Mouse (Mus musculus): ENCODE results near the gene Adcy3. TPM values are rescaled to one million over a fixed set of nuclear protein-coding genes. Genes with fewer than 3 reads are reported as not detected.

Adcy3 gene
- polyA plus RNA-seq, 1 experiment: 5.9 TPM

GRCm38 (mm10) chr12:4208405-4209133, 75.7 kb downstream of the Adcy3 start:
- Histone ChIP-seq H3K4me1 (ENCODE audit: control insufficient read depth, insufficient read depth, low read length) (no peaks in the 10 kb centered on the region), H3K4me3 (ENCODE audit: insufficient read depth, low read depth, low read length) (no peak overlapping the region), H3K27me3 (replicated peaks; ENCODE audit: control insufficient read depth, insufficient read depth, low read length) (no peaks in the 10 kb centered on the region), H3K36me3 (ENCODE audit: control insufficient read depth, insufficient read depth, low read length) (no peaks in the 10 kb centered on the region), H3K27ac (ENCODE audit: insufficient read depth, low read depth, low read length) (no peak overlapping the region)
- DNase-seq: peak; percentile 54
- 81% methylated on average over 15 of the region's 15 CpGs for WGBS
- no peak for TF ChIP-seq POLR2A (IDR thresholded peaks at IDR 0.05; ENCODE audit: low read depth, low read length)
- TF ChIP-seq CTCF (conservative IDR thresholded peaks at IDR 0.05; ENCODE audit: insufficient read depth, insufficient read length, low read depth, low read length): peak; percentile 44

GRCm38 (mm10) chr12:4209196-4209595, 76.3 kb downstream of the Adcy3 start:
- no peak for DNase-seq
- H3K36me3 ChIP-seq (ENCODE audit: control insufficient read depth, insufficient read depth, low read length): no peaks in the 10 kb centered on the region
- TF ChIP-seq CTCF (conservative IDR thresholded peaks at IDR 0.05; ENCODE audit: insufficient read depth, insufficient read length, low read depth, low read length) (no peak), POLR2A (IDR thresholded peaks at IDR 0.05; ENCODE audit: low read depth, low read length) (no peak)
- no peak overlapping the region for H3K4me3 ChIP-seq (ENCODE audit: insufficient read depth, low read depth, low read length)
- H3K27ac ChIP-seq (ENCODE audit: insufficient read depth, low read depth, low read length): no peak overlapping the region
- H3K4me1 ChIP-seq (ENCODE audit: control insufficient read depth, insufficient read depth, low read length): no peaks in the 10 kb centered on the region
- 98% methylated on average over 9 of the region's 9 CpGs for WGBS
- H3K27me3 ChIP-seq (replicated peaks; ENCODE audit: control insufficient read depth, insufficient read depth, low read length): no peaks in the 10 kb centered on the region

- Histone ChIP-seq H3K27me3 (replicated peaks; ENCODE audit: control insufficient read depth, insufficient read depth, low read length) (no peaks in the 10 kb centered on the region), H3K27ac (ENCODE audit: insufficient read depth, low read depth, low read length) (no peak overlapping the region), H3K4me3 (ENCODE audit: insufficient read depth, low read depth, low read length) (no peak overlapping the region), H3K4me1 (ENCODE audit: control insufficient read depth, insufficient read depth, low read length) (no peaks in the 10 kb centered on the region), H3K36me3 (ENCODE audit: control insufficient read depth, insufficient read depth, low read length) (no peaks in the 10 kb centered on the region)
- WGBS: 62% methylated on average over 9 of the region's 9 CpGs
- no peak for TF ChIP-seq POLR2A (IDR thresholded peaks at IDR 0.05; ENCODE audit: low read depth, low read length)
- no peak; the same call in 1 of the 2 replicates for TF ChIP-seq CTCF (conservative IDR thresholded peaks at IDR 0.05; ENCODE audit: insufficient read depth, insufficient read length, low read depth, low read length)
- DNase-seq: peak; percentile 19
Measured at GRCm38 (mm10) chr12:4211174-4211573, 78.3 kb downstream of the Adcy3 start.

- no peaks in the 10 kb centered on the region for H3K4me1 ChIP-seq (ENCODE audit: control insufficient read depth, insufficient read depth, low read length)
- WGBS: 24% methylated on average over 8 of the region's 8 CpGs
- DNase-seq: peak; percentile 22
- no peak overlapping the region for H3K4me3 ChIP-seq (ENCODE audit: insufficient read depth, low read depth, low read length)
- no peak for TF ChIP-seq POLR2A (IDR thresholded peaks at IDR 0.05; ENCODE audit: low read depth, low read length)
- no peak overlapping the region for H3K27ac ChIP-seq (ENCODE audit: insufficient read depth, low read depth, low read length)
- H3K27me3 ChIP-seq (replicated peaks; ENCODE audit: control insufficient read depth, insufficient read depth, low read length): no peaks in the 10 kb centered on the region
- H3K36me3 ChIP-seq (ENCODE audit: control insufficient read depth, insufficient read depth, low read length): no peaks in the 10 kb centered on the region
Measured at GRCm38 (mm10) chr12:4212908-4213307, 80.0 kb downstream of the Adcy3 start.

- H3K36me3 ChIP-seq (ENCODE audit: control insufficient read depth, insufficient read depth, low read length): no peaks in the 10 kb centered on the region; the same call in 1 of the 2 replicates
- TF ChIP-seq POLR2A (IDR thresholded peaks at IDR 0.05; ENCODE audit: low read depth, low read length) (no peak), CTCF (conservative IDR thresholded peaks at IDR 0.05; ENCODE audit: insufficient read depth, insufficient read length, low read depth, low read length) (no peak)
- no peak overlapping the region for H3K27ac ChIP-seq (ENCODE audit: insufficient read depth, low read depth, low read length)
- no peak for DNase-seq
- 89% methylated on average over 7 of the region's 7 CpGs for WGBS
- no peak overlapping the region for H3K4me3 ChIP-seq (ENCODE audit: insufficient read depth, low read depth, low read length)
- no peaks in the 10 kb centered on the region for H3K27me3 ChIP-seq (replicated peaks; ENCODE audit: control insufficient read depth, insufficient read depth, low read length)
- H3K4me1 ChIP-seq (ENCODE audit: control insufficient read depth, insufficient read depth, low read length): no peaks in the 10 kb centered on the region; the same call in 1 of the 2 replicates
Measured at GRCm38 (mm10) chr12:4230156-4230555, 97.3 kb downstream of the Adcy3 start.

- no peak for TF ChIP-seq POLR2A (IDR thresholded peaks at IDR 0.05; ENCODE audit: low read depth, low read length)
- TF ChIP-seq CTCF (conservative IDR thresholded peaks at IDR 0.05; ENCODE audit: insufficient read depth, insufficient read length, low read depth, low read length): no peak
- Histone ChIP-seq H3K27ac (ENCODE audit: insufficient read depth, low read depth, low read length) (no peak overlapping the region), H3K27me3 (replicated peaks; ENCODE audit: control insufficient read depth, insufficient read depth, low read length) (no peaks in the 10 kb centered on the region), H3K4me3 (ENCODE audit: insufficient read depth, low read depth, low read length) (no peak overlapping the region), H3K4me1 (ENCODE audit: control insufficient read depth, insufficient read depth, low read length) (no peaks in the 10 kb centered on the region; the same call in 1 of the 2 replicates), H3K36me3 (ENCODE audit: control insufficient read depth, insufficient read depth, low read length) (no peaks in the 10 kb centered on the region)
- DNase-seq: no peak
- WGBS: 23% methylated on average over 4 of the region's 4 CpGs
Measured at GRCm38 (mm10) chr12:4232777-4233176, 99.9 kb downstream of the Adcy3 start.

GRCm38 (mm10) chr12:4233572-4234508, 100.9 kb downstream of the Adcy3 start, which contains the start of the genes Ptrhd1 and Cenpo:
TSS of gene Ptrhd1 (plus strand) at chr12:4234027.
TSS of gene Cenpo (minus strand) at chr12:4234294.
- TF ChIP-seq CTCF (conservative IDR thresholded peaks at IDR 0.05; ENCODE audit: insufficient read depth, insufficient read length, low read depth, low read length): no peak
- peak; percentile 39 for TF ChIP-seq POLR2A (IDR thresholded peaks at IDR 0.05; ENCODE audit: low read depth, low read length)
- WGBS: under 1% methylated on average over 50 of the region's 50 CpGs
- Histone ChIP-seq H3K4me3 (ENCODE audit: insufficient read depth, low read depth, low read length) (peak within 1 kb of the TSS; percentile 79), H3K36me3 (ENCODE audit: control insufficient read depth, insufficient read depth, low read length) (no peaks in the 10 kb centered on the region), H3K27me3 (replicated peaks; ENCODE audit: control insufficient read depth, insufficient read depth, low read length) (no peaks in the 10 kb centered on the region), H3K4me1 (ENCODE audit: control insufficient read depth, insufficient read depth, low read length) (no peaks in the 10 kb centered on the region; the same call in 1 of the 2 replicates), H3K27ac (ENCODE audit: insufficient read depth, low read depth, low read length) (peak within 1 kb of the TSS; percentile 99)
- peak; percentile 99 for DNase-seq

All from kidney, adult 2 months (tissue).